Mouse (Mus musculus) E14TG2a.4 (cell line): ENCODE results near the gene Rab19.

Experiments
- CTCF ChIP-seq: conservative IDR thresholded peaks from 2 replicates; pipeline ENCODE4 v1.5.1; 2014; ENCODE audit warnings: low read length
- NANOG ChIP-seq: IDR thresholded peaks from 2 replicates; pipeline ENCODE4 v1.6.1; 2014; ENCODE audit warnings: borderline replicate concordance, low read length, mixed read lengths

DNA sequence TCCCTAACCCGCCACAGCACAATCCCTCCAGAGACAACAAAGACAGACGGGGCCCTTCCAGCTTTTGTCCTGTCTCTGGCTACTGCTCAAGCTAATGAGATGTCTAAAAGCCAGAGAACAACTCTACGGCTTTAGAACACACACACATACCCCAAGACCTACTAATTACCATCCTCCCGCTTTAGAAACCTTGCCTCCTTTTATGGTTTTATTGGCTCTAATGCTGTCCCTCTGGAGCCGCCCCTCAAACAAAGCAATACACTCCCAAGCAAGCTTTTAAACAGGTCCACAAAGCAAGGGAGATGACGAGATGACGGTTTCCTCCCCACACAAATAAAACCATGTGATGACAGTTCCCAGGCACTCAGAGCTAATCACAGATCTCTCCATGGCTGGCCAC, 35.5 kb upstream of the Rab19 start:
- TF ChIP-seq CTCF (no peak), NANOG (no peak)
